9 mouse cellular contexts compared by ENCODE assay signal in genomic region chr2:30823385-30824153, GRCm38 (mm10). TPM values are rescaled to one million over a fixed set of nuclear protein-coding genes. Genes with fewer than 3 reads are reported as not detected.
DNase-seq lines count a peak whose midpoint lies in the region; ATAC-seq and TF ChIP-seq lines count a peak whose summit lies in the region.
"Had no signal": no experiment of that assay in that cellular context is flagged by ENCODE, and none has a peak within 500 bp of the region (broad histone marks: within the 10 kb centered on the region; RNA-seq: fewer than 3 reads in every experiment).

No protein-coding gene starts in this region.

- ATAC-seq in forebrain, embryonic 16.5 days = peak; percentile 47
- ATAC-seq in intestine, postnatal 0 days = peak; percentile 14; the same call in 1 of the 2 replicates
- ATAC-seq in lung, embryonic 14.5 days (ENCODE audit: insufficient read depth) = peak; percentile 89
- ATAC-seq in CD4-positive, CD25-positive, alpha-beta regulatory T cell, adult 4 months = no peak

- no peak overlapping the region for H3K4me2 ChIP-seq in forebrain, embryonic 16.5 days (ENCODE audit: low read length)
- H3K4me2 ChIP-seq in intestine, postnatal 0 days (replicated peaks; ENCODE audit: low read depth) = no peak overlapping the region
- H3K4me2 ChIP-seq in lung, embryonic 14.5 days = no peak overlapping the region
- H3K4me2 ChIP-seq: hindbrain, embryonic 15.5 days had no signal

- no peak overlapping the region for H3K4me3 ChIP-seq in forebrain, embryonic 16.5 days (replicated peaks; ENCODE audit: low read length)
- H3K4me3 ChIP-seq in intestine, postnatal 0 days (ENCODE audit: low read depth, low read length) = no peak overlapping the region
- no peak overlapping the region for H3K4me3 ChIP-seq in lung, embryonic 14.5 days (ENCODE audit: low read depth, low read length)
- H3K4me3 ChIP-seq: hindbrain, embryonic 15.5 days had no signal

- 63% methylated on average over 13 of the region's 13 CpGs for WGBS in forebrain, embryonic 16.5 days
- WGBS in intestine, postnatal 0 days = 70% methylated on average over 13 of the region's 13 CpGs
- WGBS in lung, embryonic 14.5 days = 59% methylated on average over 13 of the region's 13 CpGs

- DNase-seq in layer of hippocampus, adult 11-12 months (ENCODE audit: low spot score) = peak; percentile 63
- no peak for DNase-seq in layer of hippocampus, adult 9-10 months (ENCODE audit: low spot score)
- DNase-seq in MN1 (ENCODE audit: low spot score) = peak; percentile 90
- DNase-seq in lung, embryonic 14.5 days = peak; percentile 95
- DNase-seq in spleen, adult 12 weeks (ENCODE audit: low spot score) = no peak

- H3K9ac ChIP-seq in forebrain, embryonic 16.5 days (replicated peaks; ENCODE audit: low read depth, low read length) = no peak overlapping the region
- H3K9ac ChIP-seq in intestine, postnatal 0 days (ENCODE audit: low read depth, low read length) = no peak overlapping the region
- H3K9ac ChIP-seq in lung, embryonic 14.5 days = no peak overlapping the region
- H3K9ac ChIP-seq: hindbrain, embryonic 15.5 days had no signal

- TF ChIP-seq CTCF in intestine, postnatal 0 days (IDR thresholded peaks at IDR 0.05; ENCODE audit: low read depth) = no peak
- no peak for TF ChIP-seq CTCF in lung, embryonic 14.5 days (IDR thresholded peaks at IDR 0.05; ENCODE audit: low read depth)

- peaks cover 22% of the 10 kb centered on the region for H3K4me1 ChIP-seq in forebrain, embryonic 16.5 days (replicated peaks; ENCODE audit: control insufficient read depth, insufficient read depth, low read length)
- 0 out of 2 replicates have a peak, but pooled peaks cover 5% of the 10 kb centered on the region for H3K4me1 ChIP-seq in intestine, postnatal 0 days (replicated peaks; ENCODE audit: control insufficient read depth, insufficient read depth, low read length)
- peaks cover 12% of the 10 kb centered on the region for H3K4me1 ChIP-seq in lung, embryonic 14.5 days (ENCODE audit: insufficient read depth)

- H3K27me3 ChIP-seq in forebrain, embryonic 16.5 days (replicated peaks; ENCODE audit: control insufficient read depth, insufficient read depth, low read length) = no peaks in the 10 kb centered on the region
- H3K27me3 ChIP-seq in intestine, postnatal 0 days (replicated peaks; ENCODE audit: control insufficient read depth, insufficient read depth, low read length) = no peaks in the 10 kb centered on the region
- H3K27me3 ChIP-seq in lung, embryonic 14.5 days (ENCODE audit: insufficient read depth, low read length) = no peaks in the 10 kb centered on the region
- H3K27me3 ChIP-seq: hindbrain, embryonic 15.5 days had no signal

- no peak overlapping the region; the same call in 1 of the 2 replicates for H3K27ac ChIP-seq in forebrain, embryonic 16.5 days (ENCODE audit: low read length)
- peak overlapping the region; percentile 15; the same call in 1 of the 2 replicates for H3K27ac ChIP-seq in intestine, postnatal 0 days (ENCODE audit: low read depth, low read length)
- H3K27ac ChIP-seq in lung, embryonic 14.5 days (ENCODE audit: low read depth) = peak overlapping the region; percentile 65; the same call in 1 of the 2 replicates
- H3K27ac ChIP-seq: hindbrain, embryonic 15.5 days had no signal

- peaks cover 43% of the 10 kb centered on the region for H3K36me3 ChIP-seq in forebrain, embryonic 16.5 days (ENCODE audit: control insufficient read depth, insufficient read depth)
- H3K36me3 ChIP-seq in intestine, postnatal 0 days (ENCODE audit: control insufficient read depth, insufficient read depth) = peaks cover 68% of the 10 kb centered on the region
- H3K36me3 ChIP-seq in lung, embryonic 14.5 days (ENCODE audit: insufficient read depth) = peaks cover 75% of the 10 kb centered on the region

- H3K9me3 ChIP-seq in forebrain, embryonic 16.5 days (ENCODE audit: control insufficient read depth, low read length) = 0 out of 2 replicates have a peak, but pooled peaks cover 2% of the 10 kb centered on the region
- H3K9me3 ChIP-seq in intestine, postnatal 0 days (ENCODE audit: control insufficient read depth) = no peaks in the 10 kb centered on the region
- H3K9me3 ChIP-seq in lung, embryonic 14.5 days (ENCODE audit: low read depth, low read length) = no peaks in the 10 kb centered on the region
- H3K9me3 ChIP-seq: hindbrain, embryonic 15.5 days had no signal

RNA-seq across cellular contexts. Expression of gene Asb6, which starts 6.6 kb away (rescaled TPM):
- polyA plus RNA-seq in forebrain, embryonic 16.5 days (2015; fragmentation: Nextera tagmentation; extraction: Ambion mirVana) = 41.2 and 47.2 TPM in 2 replicates
- polyA plus RNA-seq in intestine, postnatal 0 days (2015; fragmentation: Nextera tagmentation; extraction: Ambion mirVana) = 12.9 and 13.0 TPM in 2 replicates
- polyA plus RNA-seq in lung, embryonic 14.5 days (2014; fragmentation: Nextera tagmentation; extraction: Ambion mirVana) = 32.1 and 34.5 TPM in 2 replicates
- 10 to 100 TPM; 33.1 to 65.6 TPM for polyA plus RNA-seq in CD4-positive, CD25-positive, alpha-beta regulatory T cell, adult 4 months (2017; shearing (Covaris generic))

RNA-seq across cellular contexts. Expression of gene Prrx2, which starts 11.2 kb away (rescaled TPM):
- 1.9 and 4.0 TPM in 2 replicates for polyA plus RNA-seq in forebrain, embryonic 16.5 days (2015; fragmentation: Nextera tagmentation; extraction: Ambion mirVana)
- 0.64 and 0.74 TPM in 2 replicates for polyA plus RNA-seq in intestine, postnatal 0 days (2015; fragmentation: Nextera tagmentation; extraction: Ambion mirVana)
- 15.7 and 15.9 TPM in 2 replicates for polyA plus RNA-seq in lung, embryonic 14.5 days (2014; fragmentation: Nextera tagmentation; extraction: Ambion mirVana)
- polyA plus RNA-seq in CD4-positive, CD25-positive, alpha-beta regulatory T cell, adult 4 months (2017; shearing (Covaris generic)) = not detected

RNA-seq across cellular contexts. Expression of gene Ntmt1, which starts 15.9 kb away (rescaled TPM):
- 120 and 121 TPM in 2 replicates for polyA plus RNA-seq in forebrain, embryonic 16.5 days (2015; fragmentation: Nextera tagmentation; extraction: Ambion mirVana)
- 45.3 and 50.5 TPM in 2 replicates for polyA plus RNA-seq in intestine, postnatal 0 days (2015; fragmentation: Nextera tagmentation; extraction: Ambion mirVana)
- 88.3 and 96.0 TPM in 2 replicates for polyA plus RNA-seq in lung, embryonic 14.5 days (2014; fragmentation: Nextera tagmentation; extraction: Ambion mirVana)
- polyA plus RNA-seq in CD4-positive, CD25-positive, alpha-beta regulatory T cell, adult 4 months (2017; shearing (Covaris generic)) = 10 to 100 TPM; 30.5 to 44.9 TPM

RNA-seq across cellular contexts. Expression of gene 1700001O22Rik, which starts 20.1 kb away (rescaled TPM):
- 2.1 and 2.9 TPM in 2 replicates for polyA plus RNA-seq in forebrain, embryonic 16.5 days (2015; fragmentation: Nextera tagmentation; extraction: Ambion mirVana)
- 0.58 and 0.60 TPM in 2 replicates for polyA plus RNA-seq in intestine, postnatal 0 days (2015; fragmentation: Nextera tagmentation; extraction: Ambion mirVana)
- polyA plus RNA-seq in lung, embryonic 14.5 days (2014; fragmentation: Nextera tagmentation; extraction: Ambion mirVana) = 3.9 and 4.3 TPM in 2 replicates
- under 1 TPM in 1 of 2 experiments, not detected in 1; 0.62 TPM for polyA plus RNA-seq in CD4-positive, CD25-positive, alpha-beta regulatory T cell, adult 4 months (2017; shearing (Covaris generic))

Comparison
In these comparisons a context has a peak if more than half of its experiments do, and no peak if none do; other contexts are left out.
1. DNase-seq: peak in layer of hippocampus, adult 11-12 months (single experiment), MN1 (single experiment) and lung, embryonic 14.5 days (single experiment); none in layer of hippocampus, adult 9-10 months (single experiment) and spleen, adult 12 weeks (single experiment).